Mouse (Mus musculus) hindbrain, embryonic 13.5 days (tissue): ENCODE data around the gene Sh2b2. TPM values are rescaled to one million over a fixed set of nuclear protein-coding genes. Genes with fewer than 3 reads are reported as not detected.
A peak's percentile ranks its signal among the peaks of the same experiment; 100 is the strongest.

Experiments used
- ATAC-seq: fragments of 200-750 bp; cut with Nextera tagmentation; 2 replicates; pipeline ENCODE4 v1.8.0; 2017; ENCODE audit warnings: moderate TSS enrichment; ENCODE audit not compliant: low FRiP score
- H3K27ac ChIP-seq: fragments of 300-500 bp; sonication (generic); 2 replicates; pipeline ENCODE4 v1.5.1; 2015; ENCODE audit warnings: inconsistent platforms, mild to moderate bottlenecking, moderate library complexity
- H3K27me3 ChIP-seq: fragments of 300-500 bp; sonication (generic); 2 replicates; pipeline ENCODE4 v1.6.1; 2015; ENCODE audit warnings: mild to moderate bottlenecking, inconsistent platforms
- H3K36me3 ChIP-seq: fragments of 300-500 bp; sonication (generic); 2 replicates; pipeline ENCODE4 v1.6.1; 2015; ENCODE audit warnings: mild to moderate bottlenecking, inconsistent platforms
- H3K4me1 ChIP-seq: fragments of 300-500 bp; sonication (generic); replicated peaks from 2 replicates; pipeline ENCODE4 v1.6.1; 2015; ENCODE audit warnings: inconsistent platforms
- H3K4me2 ChIP-seq: fragments of 300-500 bp; sonication (generic); 2 replicates; pipeline ENCODE4 v1.6.1; 2015; ENCODE audit warnings: inconsistent platforms, mild to moderate bottlenecking, moderate library complexity
- H3K4me3 ChIP-seq: fragments of 300-500 bp; sonication (generic); 2 replicates; pipeline ENCODE4 v1.5.1; 2015; ENCODE audit warnings: mild to moderate bottlenecking, inconsistent platforms
- H3K9ac ChIP-seq: fragments of 300-500 bp; sonication (generic); 2 replicates; pipeline ENCODE4 v1.6.1; 2015; ENCODE audit warnings: mild to moderate bottlenecking, inconsistent platforms
- H3K9me3 ChIP-seq: fragments of 300-500 bp; sonication (generic); 2 replicates; pipeline ENCODE4 v1.6.1; 2016; ENCODE audit warnings: inconsistent platforms
- WGBS: fragments of 180-500 bp; shearing (Covaris S2); methylation state at CpG from one replicate; pipeline ENCODE4 v1.1.7; 2015; 5-methylcytosine and 5-hydroxymethylcytosine counted together
- polyA plus RNA-seq: library from polyadenylated mRNA; unstranded; fragments of >200 nt; fragmentation: Nextera tagmentation; extraction: Ambion mirVana; gene quantifications from 2 replicates; pipeline ENCODE4 v1.2.1, GENCODE M21; 2015

Gene Sh2b2
- polyA plus RNA-seq, 1 experiment from 2014 or later = 22.2 TPM

DNA sequence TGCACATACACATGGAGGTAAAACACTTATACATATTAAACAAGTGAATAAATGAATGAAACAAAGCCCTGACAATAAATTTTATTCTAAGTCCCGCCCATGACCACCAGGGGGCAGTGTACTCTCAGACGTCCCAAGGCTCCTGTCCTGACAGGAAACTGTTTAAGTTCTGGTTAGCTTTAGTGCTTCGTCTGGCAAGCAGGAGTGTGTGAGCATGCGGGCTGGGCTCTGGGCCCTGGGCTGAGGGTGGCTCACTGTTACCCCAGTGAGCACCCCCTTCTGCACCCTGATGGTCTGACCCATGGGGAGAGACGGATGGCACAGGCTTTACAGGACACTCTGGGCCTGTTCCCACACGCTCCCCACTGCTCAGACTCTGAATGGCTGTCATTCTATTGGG, 12.6 kb upstream of the Sh2b2 start:
- H3K27ac ChIP-seq = no peak overlapping the region
- H3K36me3 ChIP-seq = peaks cover 18% of the 10 kb centered on the region
- H3K9me3 ChIP-seq = no peaks in the 10 kb centered on the region
- no peaks in the 10 kb centered on the region for H3K27me3 ChIP-seq
- no peak overlapping the region for H3K4me3 ChIP-seq
- no peak overlapping the region for H3K4me2 ChIP-seq
- H3K9ac ChIP-seq = no peak overlapping the region
- WGBS = 34% methylated on average over 6 of the region's 6 CpGs
- ATAC-seq = no peak
- H3K4me1 ChIP-seq = no peaks in the 10 kb centered on the region

DNA sequence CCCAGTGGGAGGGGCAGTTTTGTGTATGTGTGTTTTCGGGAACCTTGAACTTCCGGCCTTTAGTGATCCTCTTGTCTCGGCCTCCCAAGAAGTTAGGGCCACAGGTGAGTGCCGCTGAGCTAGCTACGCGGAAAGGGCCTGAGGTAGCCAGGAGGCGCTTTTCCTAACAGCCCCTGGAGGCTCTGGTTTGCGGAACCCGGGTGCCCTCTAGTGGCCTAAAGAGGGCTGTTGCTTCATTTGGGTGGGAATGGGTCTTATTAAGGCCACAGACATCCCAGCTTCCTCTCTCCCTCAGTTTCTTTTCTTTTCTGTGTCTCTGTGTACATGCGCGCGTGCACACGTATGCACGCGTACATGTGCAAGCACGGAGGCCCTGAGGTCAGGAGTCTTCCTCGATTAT, 6.5 kb upstream of the Sh2b2 start:
- peaks cover 34% of the 10 kb centered on the region for H3K36me3 ChIP-seq
- ATAC-seq = no peak
- H3K27me3 ChIP-seq = no peaks in the 10 kb centered on the region
- no peak overlapping the region for H3K4me3 ChIP-seq
- no peaks in the 10 kb centered on the region for H3K4me1 ChIP-seq
- no peaks in the 10 kb centered on the region for H3K9me3 ChIP-seq
- WGBS = 17% methylated on average over 17 of the region's 17 CpGs
- H3K9ac ChIP-seq = no peak overlapping the region
- no peak overlapping the region for H3K4me2 ChIP-seq
- H3K27ac ChIP-seq = no peak overlapping the region

DNA sequence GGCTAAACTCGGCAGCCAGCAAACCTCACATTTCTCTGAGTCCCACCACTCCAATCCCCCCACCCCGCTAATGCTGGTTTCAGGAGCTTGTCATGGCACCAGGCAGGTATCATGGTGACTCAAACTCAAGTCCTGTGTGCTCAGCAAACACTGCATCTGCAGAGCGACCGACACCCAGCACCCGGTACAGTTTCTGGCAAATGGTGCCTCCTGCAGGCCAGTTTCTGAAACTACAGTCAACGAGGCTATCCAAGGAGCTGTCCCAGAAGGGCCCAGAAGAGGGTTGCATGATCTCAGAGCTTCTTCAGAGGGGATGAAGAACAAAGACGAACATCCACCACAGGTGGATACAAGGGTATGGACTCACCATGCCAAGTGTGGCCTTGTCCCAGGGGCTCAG, 4.6 kb upstream of the Sh2b2 start:
- H3K4me1 ChIP-seq = peaks cover under 1% of the 10 kb centered on the region
- H3K36me3 ChIP-seq = peaks cover 24% of the 10 kb centered on the region
- H3K9ac ChIP-seq = no peak overlapping the region
- no peak for ATAC-seq
- 49% methylated on average over 7 of the region's 7 CpGs for WGBS
- no peak overlapping the region for H3K27ac ChIP-seq
- H3K4me3 ChIP-seq = no peak overlapping the region
- no peaks in the 10 kb centered on the region for H3K9me3 ChIP-seq
- H3K27me3 ChIP-seq = no peaks in the 10 kb centered on the region
- no peak overlapping the region for H3K4me2 ChIP-seq

DNA sequence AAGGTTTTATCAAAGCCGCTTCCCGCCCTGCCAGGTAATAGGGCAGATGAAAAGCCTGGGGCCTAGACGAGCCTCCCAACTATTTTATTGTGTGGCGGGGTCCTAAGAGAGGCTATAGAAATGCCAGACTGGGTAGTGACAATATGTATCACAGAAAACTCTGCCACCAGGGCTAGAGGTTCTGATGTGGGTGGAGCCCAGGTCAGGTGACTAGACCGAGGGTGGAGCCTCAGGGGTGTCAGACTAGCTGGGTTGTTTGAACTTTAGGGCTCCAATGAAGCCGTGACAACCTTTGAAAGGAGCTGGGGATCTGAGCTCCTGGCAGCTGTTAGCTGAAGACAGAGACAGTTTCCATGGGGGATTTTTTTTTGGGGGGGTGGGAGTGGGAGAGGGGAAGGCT, 2.1 kb upstream of the Sh2b2 start:
- Histone ChIP-seq H3K27me3 (no peaks in the 10 kb centered on the region), H3K36me3 (peaks cover 12% of the 10 kb centered on the region; the same call in 1 of the 2 replicates), H3K4me1 (peaks cover 14% of the 10 kb centered on the region), H3K9me3 (no peaks in the 10 kb centered on the region), H3K4me2 (no peak overlapping the region), H3K4me3 (no peak overlapping the region), H3K27ac (no peak overlapping the region), H3K9ac (no peak overlapping the region)
- ATAC-seq = no peak
- WGBS = 67% methylated on average over 6 of the region's 6 CpGs

DNA sequence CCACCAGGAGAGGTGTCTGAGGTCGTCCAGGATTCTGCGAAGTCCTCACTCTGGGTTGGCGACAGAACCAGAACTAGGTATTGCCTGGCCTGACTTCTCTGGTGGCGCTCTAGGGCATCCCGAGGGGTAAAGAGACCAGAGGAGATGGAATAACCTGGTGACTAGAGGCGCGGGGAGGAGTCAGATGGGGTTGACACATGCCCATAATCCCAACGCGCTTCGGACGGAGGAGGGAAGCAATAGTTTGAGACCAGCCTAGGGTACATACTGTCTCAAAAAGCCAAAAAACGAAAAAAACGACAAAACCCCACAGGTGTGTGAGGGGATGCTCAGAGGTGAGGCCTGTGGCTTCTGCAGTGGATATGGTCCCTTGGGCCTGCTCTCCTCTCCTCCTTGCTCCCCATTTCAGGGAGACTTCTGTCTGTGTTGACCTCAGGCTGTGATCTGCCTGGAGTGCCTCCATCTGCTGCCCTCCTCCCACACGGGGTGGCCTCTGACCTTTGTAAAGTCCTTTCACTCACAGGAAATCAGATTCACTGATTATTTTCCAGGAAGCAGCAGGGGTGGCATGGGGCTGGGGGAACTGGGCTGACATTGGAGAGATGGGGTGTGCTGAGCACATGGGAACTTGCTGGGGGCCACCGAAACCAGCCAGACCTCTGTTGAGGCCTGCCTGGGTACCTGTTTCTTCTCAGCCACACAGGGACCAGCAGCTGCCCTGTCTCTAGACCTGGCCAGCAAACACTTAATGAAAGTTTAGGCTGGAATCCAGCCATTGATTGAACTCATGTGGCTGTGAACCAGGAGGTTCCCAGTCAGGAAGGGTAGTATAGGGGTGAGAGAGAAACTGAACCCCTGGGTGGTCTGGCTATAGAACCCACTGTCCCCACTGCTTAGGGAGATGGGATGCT, 560 bp downstream of the Sh2b2 start:
- H3K36me3 ChIP-seq = peaks cover 12% of the 10 kb centered on the region; the same call in 1 of the 2 replicates
- ATAC-seq = peak; percentile 14

DNA sequence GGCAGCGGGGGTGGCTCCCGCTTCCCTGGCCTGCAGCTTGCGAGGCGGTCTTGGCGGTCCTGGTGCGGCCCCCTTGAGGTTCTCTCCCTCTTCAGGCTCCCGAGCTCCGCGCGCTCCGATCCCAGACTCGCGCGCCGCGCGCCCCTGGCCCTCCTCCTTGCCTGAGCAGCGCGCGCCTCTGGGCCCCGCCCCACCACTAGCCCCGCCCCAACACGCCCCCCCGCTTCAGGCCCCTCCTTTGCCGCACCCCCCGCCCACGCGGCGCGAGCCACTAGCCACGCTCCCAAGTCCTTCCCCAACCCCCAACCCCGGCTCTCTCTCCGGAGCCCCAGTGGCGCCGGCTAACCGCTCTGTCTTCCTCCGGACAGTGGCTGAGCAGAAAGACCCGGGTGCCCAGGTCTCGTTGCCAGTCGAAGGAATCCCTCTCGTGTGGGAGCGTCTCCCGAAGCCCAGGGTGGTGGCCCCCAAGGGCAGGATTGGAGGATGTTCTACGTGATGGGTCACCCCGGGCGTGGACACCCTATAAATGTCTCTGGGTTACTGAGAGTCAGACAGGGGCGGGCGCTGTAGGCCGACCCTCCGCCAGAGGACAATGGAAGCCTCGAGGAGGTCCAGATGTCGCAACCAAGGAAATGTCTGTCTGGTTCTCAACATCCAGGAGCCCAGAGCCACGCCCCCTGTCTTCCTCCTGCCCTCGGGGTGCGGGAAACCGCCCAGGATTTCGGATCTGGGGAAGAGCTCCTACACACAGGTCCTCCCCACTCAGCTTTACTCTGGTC, 1.4 kb downstream of the Sh2b2 start:
- H3K9me3 ChIP-seq = no peaks in the 10 kb centered on the region
- ATAC-seq = peak; percentile 85
- peaks cover 49% of the 10 kb centered on the region for H3K4me1 ChIP-seq
- H3K27me3 ChIP-seq = no peaks in the 10 kb centered on the region
- peak overlapping the region; percentile 94 for H3K27ac ChIP-seq
- peak overlapping the region; percentile 95 for H3K9ac ChIP-seq
- H3K4me3 ChIP-seq = peak overlapping the region; percentile 88
- peaks cover 8% of the 10 kb centered on the region; the same call in 1 of the 2 replicates for H3K36me3 ChIP-seq
- under 1% methylated on average over 56 of the region's 57 CpGs for WGBS
- peak overlapping the region; percentile 67 for H3K4me2 ChIP-seq

More for the DNA sequence above, 560 bp downstream of the Sh2b2 start:
- peak overlapping the region; percentile 94 for H3K27ac ChIP-seq
- 11% methylated on average over 15 of the region's 15 CpGs for WGBS
- H3K4me3 ChIP-seq = peak overlapping the region; percentile 88
- peak overlapping the region; percentile 95 for H3K9ac ChIP-seq
- H3K4me2 ChIP-seq = peak overlapping the region; percentile 67
- H3K4me1 ChIP-seq = peaks cover 41% of the 10 kb centered on the region
- H3K9me3 ChIP-seq = no peaks in the 10 kb centered on the region
- H3K27me3 ChIP-seq = no peaks in the 10 kb centered on the region

DNA sequence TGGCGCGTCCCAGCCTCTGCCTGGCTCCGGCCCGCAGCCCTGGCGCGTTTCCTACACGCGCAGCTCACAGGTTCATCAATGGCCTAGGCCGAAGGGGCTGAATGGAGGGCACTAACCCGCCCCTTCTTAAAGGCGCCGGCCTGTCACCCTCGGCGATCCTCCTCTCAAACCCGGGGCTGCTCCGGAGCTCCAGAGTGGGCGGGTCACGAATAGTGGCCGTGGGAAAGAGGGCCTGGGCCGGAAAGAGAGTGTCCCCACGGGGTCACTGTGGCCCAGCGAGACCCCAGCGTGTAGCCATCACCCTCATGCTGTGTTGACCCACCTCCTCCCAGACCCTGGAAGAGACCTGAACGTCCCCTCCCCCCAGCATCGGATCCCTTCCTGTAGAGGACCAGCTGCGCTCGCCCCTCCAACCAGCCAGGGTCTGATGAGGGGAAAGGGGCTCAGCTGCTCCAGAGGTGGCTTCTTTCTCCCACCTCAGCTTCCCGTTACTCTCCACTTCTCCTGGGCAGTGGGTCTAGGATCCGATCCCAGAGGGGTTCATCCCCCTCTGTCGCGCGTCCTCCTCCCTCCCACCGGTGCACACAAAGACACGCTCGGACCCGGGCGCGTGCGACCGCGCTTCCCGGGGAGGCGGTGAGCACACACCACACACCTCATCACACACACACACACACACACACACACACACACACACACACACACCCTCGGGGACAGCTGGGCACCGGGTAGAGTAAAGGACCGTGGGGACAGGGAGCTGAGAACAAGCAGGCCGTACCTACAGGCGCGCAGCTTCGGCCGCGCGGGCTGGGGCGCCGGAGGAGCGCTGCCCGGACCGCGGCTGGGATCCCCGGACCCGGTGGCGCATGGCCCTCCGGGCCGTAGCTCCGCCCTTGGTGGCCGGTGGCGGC, 2.2 kb downstream of the Sh2b2 start:
- Histone ChIP-seq H3K27me3 (no peaks in the 10 kb centered on the region), H3K4me1 (peaks cover 51% of the 10 kb centered on the region), H3K9ac (peak overlapping the region; percentile 95), H3K9me3 (no peaks in the 10 kb centered on the region), H3K4me3 (peak overlapping the region; percentile 88), H3K4me2 (peak overlapping the region; percentile 67), H3K27ac (peak overlapping the region; percentile 94), H3K36me3 (peaks cover 3% of the 10 kb centered on the region; the same call in 1 of the 2 replicates)
- WGBS = under 1% methylated on average over 65 of the region's 67 CpGs
- peak; percentile 55 for ATAC-seq

DNA sequence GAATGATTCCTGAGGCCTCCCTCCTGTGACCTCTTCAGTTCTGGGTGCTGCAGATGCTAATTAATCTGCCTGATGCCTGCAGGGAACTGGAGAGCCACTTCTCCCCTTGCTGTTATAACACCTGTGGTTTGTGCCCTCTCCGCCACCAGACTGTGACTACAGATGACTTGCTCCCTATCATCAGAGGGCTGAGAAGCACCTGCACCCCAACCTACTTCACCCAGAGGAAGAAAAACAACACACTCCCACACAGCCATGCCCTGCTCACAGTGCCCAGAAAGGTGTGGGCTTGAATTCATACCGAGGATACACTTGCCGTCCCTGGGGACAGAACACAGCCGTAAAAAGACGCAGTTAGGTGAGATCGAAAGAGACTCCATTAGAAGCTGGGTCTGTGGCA, 5.2 kb downstream of the Sh2b2 start:
- H3K4me1 ChIP-seq = peaks cover 79% of the 10 kb centered on the region

DNA sequence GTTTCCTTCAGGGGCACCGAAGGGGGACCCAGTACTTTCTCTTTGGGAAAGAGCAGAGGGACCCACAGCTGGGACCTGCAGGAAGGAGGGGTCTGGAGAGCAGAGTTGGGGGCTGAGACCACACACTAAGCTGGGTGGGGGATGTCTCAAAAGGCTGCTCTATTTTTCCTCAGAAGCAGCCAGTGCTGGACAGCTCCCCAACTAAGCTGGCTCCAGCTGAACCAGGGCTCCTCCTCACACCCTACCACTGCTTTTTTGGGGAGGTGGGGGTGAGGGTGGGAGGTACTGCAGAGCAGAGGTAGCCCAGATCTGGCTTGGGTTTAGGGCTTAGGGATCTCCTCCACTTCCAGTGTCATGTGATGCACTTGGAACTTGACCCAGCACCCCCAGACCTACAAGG, 6.0 kb downstream of the Sh2b2 start:
- no peak for ATAC-seq
- peaks cover 74% of the 10 kb centered on the region for H3K4me1 ChIP-seq
- H3K36me3 ChIP-seq = no peaks in the 10 kb centered on the region

More for the DNA sequence above, 5.2 kb downstream of the Sh2b2 start:
- Histone ChIP-seq H3K9ac (no peak overlapping the region), H3K27ac (no peak overlapping the region), H3K27me3 (no peaks in the 10 kb centered on the region), H3K9me3 (no peaks in the 10 kb centered on the region), H3K36me3 (no peaks in the 10 kb centered on the region), H3K4me2 (no peak overlapping the region), H3K4me3 (no peak overlapping the region)
- 70% methylated on average over 6 of the region's 6 CpGs for WGBS
- ATAC-seq = no peak

DNA sequence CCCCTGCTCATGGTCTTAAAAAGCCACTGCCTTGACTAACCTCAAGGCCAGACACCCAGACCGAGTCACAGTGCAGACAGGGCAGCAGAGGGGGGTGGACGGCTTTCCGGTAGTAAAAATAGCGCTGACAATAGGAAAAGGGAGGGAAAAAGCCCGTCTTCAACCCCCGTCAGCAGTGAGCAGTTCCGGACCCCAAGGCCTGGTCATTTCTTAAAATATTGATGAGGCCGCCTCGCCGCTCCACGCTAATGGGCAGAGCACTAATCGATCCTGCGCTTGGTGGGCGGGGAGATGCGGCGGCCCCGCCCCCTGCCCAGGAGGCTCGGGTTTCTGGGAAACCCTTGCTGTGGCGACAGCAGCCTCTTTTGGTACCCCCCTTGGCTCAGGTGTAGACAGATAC, 8.7 kb downstream of the Sh2b2 start:
- H3K4me1 ChIP-seq = peaks cover 74% of the 10 kb centered on the region
- 0 out of 2 replicates have a peak, but pooled peaks have one; percentile 7 for ATAC-seq

More for the DNA sequence above, 6.0 kb downstream of the Sh2b2 start:
- no peak overlapping the region for H3K9ac ChIP-seq
- H3K4me3 ChIP-seq = no peak overlapping the region
- H3K27me3 ChIP-seq = no peaks in the 10 kb centered on the region
- no peak overlapping the region for H3K4me2 ChIP-seq
- WGBS = 67% methylated on average over 1 of the region's 1 CpGs
- no peaks in the 10 kb centered on the region for H3K9me3 ChIP-seq
- H3K27ac ChIP-seq = no peak overlapping the region

DNA sequence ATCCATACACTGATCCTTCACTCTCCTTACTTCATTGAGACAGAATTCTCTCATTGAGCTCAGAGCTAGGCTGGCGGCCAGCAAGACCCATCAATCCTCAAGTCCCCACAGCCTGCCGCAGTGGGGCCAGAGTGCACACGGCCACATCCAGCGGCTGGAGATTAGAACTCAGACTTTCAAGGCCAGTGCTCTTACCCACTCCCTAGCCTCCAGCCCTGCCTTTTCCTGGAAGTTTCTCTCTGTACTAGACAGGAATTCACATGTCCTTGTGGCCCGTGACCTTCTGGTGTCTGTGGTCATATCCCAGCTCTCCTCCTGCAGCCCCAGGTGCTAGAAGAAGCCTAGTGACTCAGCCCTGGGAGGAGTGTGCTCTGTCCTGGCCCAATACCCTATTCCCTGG, 9.7 kb downstream of the Sh2b2 start:
- Histone ChIP-seq H3K27ac (no peak overlapping the region), H3K27me3 (peaks cover 9% of the 10 kb centered on the region), H3K4me3 (no peak overlapping the region), H3K4me1 (peaks cover 70% of the 10 kb centered on the region), H3K36me3 (peaks cover 6% of the 10 kb centered on the region), H3K9ac (peak overlapping the region; percentile 5; the same call in 1 of the 2 replicates), H3K9me3 (no peaks in the 10 kb centered on the region), H3K4me2 (no peak overlapping the region)
- 78% methylated on average over 5 of the region's 5 CpGs for WGBS
- no peak for ATAC-seq

More for the DNA sequence above, 8.7 kb downstream of the Sh2b2 start:
- 0 out of 2 replicates have a peak overlapping the region, but pooled peaks have one; percentile 24 for H3K27ac ChIP-seq
- WGBS = 5% methylated on average over 19 of the region's 19 CpGs
- H3K9ac ChIP-seq = peak overlapping the region; percentile 67
- no peaks in the 10 kb centered on the region for H3K36me3 ChIP-seq
- peak overlapping the region; percentile 35 for H3K4me3 ChIP-seq
- peaks cover 4% of the 10 kb centered on the region; the same call in 1 of the 2 replicates for H3K27me3 ChIP-seq
- no peaks in the 10 kb centered on the region for H3K9me3 ChIP-seq
- peak overlapping the region; percentile 61 for H3K4me2 ChIP-seq
